In genomic region chr2:45774416-45774815, GRCm38 (mm10) we compare ENCODE assay signal across 31 mouse cellular contexts.
"Had no signal": no experiment of that assay in that cellular context is flagged by ENCODE, and none has a peak within 500 bp of the region (broad histone marks: within the 10 kb centered on the region; RNA-seq: fewer than 3 reads in every experiment).

No protein-coding gene starts in this region.

- H3K27me3 ChIP-seq: limb, embryonic 12.5 days; limb, embryonic 13.5 days; limb, embryonic 15.5 days; liver, embryonic 12.5 days; liver, embryonic 13.5 days; liver, embryonic 15.5 days; lung, embryonic 15.5 days; megakaryocyte, embryonic 14.5 days; midbrain, embryonic 12.5 days; midbrain, embryonic 13.5 days; midbrain, embryonic 15.5 days; neural tube, embryonic 12.5 days had no signal

- H3K4me3 ChIP-seq: left cerebral cortex, adult 2 months; limb, embryonic 10.5 days; limb, embryonic 12.5 days; limb, embryonic 13.5 days; limb, embryonic 15.5 days; liver, embryonic 12.5 days; liver, embryonic 13.5 days; liver, embryonic 15.5 days; lung, embryonic 15.5 days; megakaryocyte, embryonic 14.5 days; midbrain, embryonic 10.5 days; midbrain, embryonic 12.5 days; midbrain, embryonic 13.5 days; midbrain, embryonic 15.5 days; myocyte; neural tube, embryonic 12.5 days had no signal

- DNase-seq: left cerebral cortex, postnatal 4 days; liver; liver, embryonic 13.5 days; liver, postnatal 0 days; lung, adult 18-20 months; lung, adult 2 months; lung, embryonic 14.5 days; lung, postnatal 10 days; lung, postnatal 14 days; lung, postnatal 36 days; lung, postnatal 4 days had no signal

- H3K4me2 ChIP-seq: limb, embryonic 12.5 days; limb, embryonic 13.5 days; limb, embryonic 15.5 days; liver, embryonic 11.5 days; liver, embryonic 12.5 days; liver, embryonic 13.5 days; liver, embryonic 15.5 days; lung, embryonic 14.5 days; lung, embryonic 15.5 days; midbrain, embryonic 12.5 days; midbrain, embryonic 13.5 days; midbrain, embryonic 15.5 days; neural tube, embryonic 12.5 days had no signal

- H3K9ac ChIP-seq: limb, embryonic 12.5 days; limb, embryonic 13.5 days; limb, embryonic 15.5 days; liver, embryonic 12.5 days; liver, embryonic 13.5 days; liver, embryonic 14.5 days; liver, embryonic 15.5 days; liver, postnatal 0 days; lung, embryonic 14.5 days; lung, embryonic 15.5 days; midbrain, embryonic 12.5 days; midbrain, embryonic 13.5 days; midbrain, embryonic 15.5 days; neural tube, embryonic 12.5 days had no signal

- H3K36me3 ChIP-seq: limb, embryonic 10.5 days; limb, embryonic 12.5 days; limb, embryonic 13.5 days; limb, embryonic 15.5 days; liver, embryonic 12.5 days; liver, embryonic 13.5 days; liver, embryonic 15.5 days; lung, embryonic 15.5 days; midbrain, embryonic 10.5 days; midbrain, embryonic 12.5 days; midbrain, embryonic 13.5 days; midbrain, embryonic 15.5 days; neural tube, embryonic 12.5 days had no signal

- ATAC-seq: liver, embryonic 12.5 days; liver, postnatal 0 days; lung, postnatal 0 days; midbrain, embryonic 13.5 days; midbrain, embryonic 15.5 days; midbrain, embryonic 16.5 days had no signal

- H3K27ac ChIP-seq: left cerebral cortex, adult 2 months; limb, embryonic 10.5 days; limb, embryonic 12.5 days; limb, embryonic 13.5 days; limb, embryonic 15.5 days; liver, embryonic 12.5 days; liver, embryonic 13.5 days; liver, embryonic 14.5 days; liver, embryonic 15.5 days; lung, embryonic 15.5 days; macrophage; midbrain, embryonic 10.5 days; midbrain, embryonic 12.5 days; midbrain, embryonic 13.5 days; midbrain, embryonic 15.5 days; neural tube, embryonic 12.5 days had no signal

- H3K9me3 ChIP-seq: limb, embryonic 10.5 days; limb, embryonic 12.5 days; limb, embryonic 13.5 days; limb, embryonic 15.5 days; liver, embryonic 12.5 days; liver, embryonic 13.5 days; liver, embryonic 15.5 days; lung, embryonic 15.5 days; megakaryocyte, embryonic 14.5 days; midbrain, embryonic 10.5 days; midbrain, embryonic 12.5 days; midbrain, embryonic 13.5 days; midbrain, embryonic 15.5 days; neural tube, embryonic 12.5 days had no signal

- H3K4me1 ChIP-seq: limb, embryonic 13.5 days; liver, embryonic 12.5 days; liver, embryonic 13.5 days; liver, embryonic 15.5 days; lung, embryonic 15.5 days; midbrain, embryonic 10.5 days; midbrain, embryonic 12.5 days; midbrain, embryonic 13.5 days; midbrain, embryonic 15.5 days; neural tube, embryonic 12.5 days had no signal
